Mouse (Mus musculus): Measurements from ENCODE around the gene Sva. TPM values are rescaled to one million over a fixed set of nuclear protein-coding genes. Genes with fewer than 3 reads are reported as not detected.

Gene Sva
- not detected for total RNA-seq (2021)

DNA sequence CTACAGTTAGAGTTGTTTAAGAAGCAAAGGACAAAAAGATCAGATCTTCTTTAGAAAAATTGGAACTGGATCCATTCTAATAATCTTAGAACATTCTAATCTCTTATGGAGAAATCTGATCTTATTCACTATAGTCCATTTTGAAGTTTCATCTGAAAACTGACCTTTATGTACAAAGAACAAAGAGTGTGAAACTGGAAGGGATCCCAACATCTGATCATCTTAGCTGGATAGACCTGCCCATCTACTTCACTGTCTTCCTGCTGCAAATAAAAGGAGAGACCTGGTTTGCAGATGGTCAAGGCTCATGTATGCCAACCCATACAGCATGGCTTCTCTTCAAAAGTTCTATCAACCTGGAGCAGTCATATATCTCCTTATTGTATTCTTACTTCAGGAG, at the start of gene Sva:
TSS of gene Sva (plus strand) at position 301 of the 400 bp plus-strand sequence.
- intact Hi-C loops (cut with DNase I), result no loop called here

More for the DNA sequence above, at the start of gene Sva:
- DNase-seq, result no peak

Other genes with a start within 250 kb of the Sva start
- not detected for gene Pip, start 190.9 kb upstream of the Sva start, total RNA-seq (2021)
- not detected for gene Sval2, start 185.4 kb upstream of the Sva start, total RNA-seq (2021)
- gene Sval1, start 86.8 kb upstream of the Sva start, total RNA-seq (2021), result not detected
- gene Sval3, start 70.3 kb upstream of the Sva start, total RNA-seq (2021), result not detected
- gene Tas2r139, start 102.5 kb downstream of the Sva start, total RNA-seq (2021), result not detected
- gene Tas2r144, start 176.9 kb downstream of the Sva start, total RNA-seq (2021), result not detected
- 100 to 1,000 TPM; 135 to 146 TPM for gene Gstk1, start 207.5 kb downstream of the Sva start, total RNA-seq (2021)
- gene Tmem139, start 223.6 kb downstream of the Sva start, total RNA-seq (2021), result under 1 TPM in 1 of 2 experiments, not detected in 1; 0.25 TPM
- gene Casp2, start 226.6 kb downstream of the Sva start, total RNA-seq (2021), result 10 to 100 TPM; 10.8 to 11.3 TPM
- 1 to 10 TPM; 4.3 to 5.8 TPM for gene Clcn1, start 248.3 kb downstream of the Sva start, total RNA-seq (2021)

All from heart, postnatal 36 days (tissue).